Mouse (Mus musculus) gastrocnemius, postnatal 36 days (tissue): ENCODE measurements around the gene Ypel4. TPM values are rescaled to one million over a fixed set of nuclear protein-coding genes. Genes with fewer than 3 reads are reported as not detected.

Source experiments
- DNase-seq, 2 experiments: peaks; one replicate each; pipeline ENCODE4 v3.0.0; 2022
- intact Hi-C: fragments of 180-260 bp; cut with DNase I; formaldehyde crosslinking; loops from one replicate; pipeline ENCODE4 v1.15.1; 2025
- microRNA-seq, 2 experiments: library from miRNA; unstranded; fragments of <30 nt; microRNA quantifications; one replicate each; pipeline ENCODE4 v1.2.0; 2021
- total RNA-seq, 2 experiments: library from RNA; stranded (reverse); gene quantifications; 2 replicates each; pipeline ENCODE4 v1.2.3; 2021

The Ypel4 gene
- total RNA-seq, 2 experiments from 2014 or later, result 0.35 to 0.61 TPM

DNA sequence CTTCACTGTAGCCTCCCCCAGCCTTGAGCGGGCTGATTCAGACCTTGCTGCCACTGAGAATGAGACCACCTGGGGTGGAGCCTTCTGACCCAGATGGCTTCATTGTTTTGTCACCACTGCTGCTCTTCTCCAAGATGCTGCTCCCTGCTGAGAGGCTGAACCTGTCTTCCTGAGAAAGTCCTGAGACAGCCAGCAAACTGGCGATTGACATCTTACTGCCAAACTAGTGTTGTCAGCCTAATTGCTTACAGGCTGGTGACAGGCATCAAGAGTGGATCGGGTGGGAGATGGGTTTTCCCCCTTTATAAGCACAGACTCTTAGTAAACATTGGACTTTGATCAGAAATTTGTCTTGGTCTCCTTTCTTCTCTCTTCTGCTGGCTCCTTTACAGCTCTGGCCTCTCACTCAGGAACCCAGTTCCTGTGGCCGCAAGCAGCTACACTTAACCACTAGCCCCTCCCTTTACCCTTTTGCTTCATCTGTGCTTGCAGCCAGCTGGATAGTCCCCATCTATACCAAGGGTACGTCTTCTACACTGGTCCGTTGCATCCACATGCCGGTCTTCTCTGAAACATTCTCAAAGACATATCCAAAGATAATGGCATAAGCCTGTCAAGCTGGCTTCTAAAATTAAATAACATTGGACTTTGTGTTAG is 23.3 kb downstream of the Ypel4 start:
- intact Hi-C loops, result no loop called here
- no peak for DNase-seq

DNA sequence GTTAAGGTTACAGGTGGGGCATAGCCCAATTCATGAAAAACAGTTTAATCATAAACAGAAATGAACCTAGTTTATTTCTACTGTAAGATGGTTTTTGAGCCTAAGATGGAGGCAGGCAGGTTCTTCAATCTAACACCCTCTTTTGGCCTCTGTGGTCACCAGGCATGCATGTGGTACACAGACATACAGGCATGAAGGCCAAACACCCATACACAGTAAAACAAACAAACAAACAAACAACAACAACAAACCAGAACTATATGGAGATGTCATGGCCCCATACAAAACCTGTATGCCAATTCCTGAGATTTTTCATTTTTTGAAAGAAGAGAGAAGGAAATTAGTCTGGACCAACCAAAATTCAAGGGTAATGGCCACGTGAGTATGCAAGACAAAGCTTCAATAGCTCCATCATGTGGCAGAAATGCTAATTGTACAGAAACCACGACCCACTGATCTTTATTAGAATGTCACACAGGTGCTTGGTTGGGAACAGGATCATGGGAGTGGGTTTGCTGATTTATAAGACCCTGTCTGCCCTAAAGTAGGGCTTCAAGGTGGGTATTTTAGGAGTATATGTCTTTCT is 24.8 kb downstream of the Ypel4 start:
- intact Hi-C loops, result no loop called here
- no peak for DNase-seq

DNA sequence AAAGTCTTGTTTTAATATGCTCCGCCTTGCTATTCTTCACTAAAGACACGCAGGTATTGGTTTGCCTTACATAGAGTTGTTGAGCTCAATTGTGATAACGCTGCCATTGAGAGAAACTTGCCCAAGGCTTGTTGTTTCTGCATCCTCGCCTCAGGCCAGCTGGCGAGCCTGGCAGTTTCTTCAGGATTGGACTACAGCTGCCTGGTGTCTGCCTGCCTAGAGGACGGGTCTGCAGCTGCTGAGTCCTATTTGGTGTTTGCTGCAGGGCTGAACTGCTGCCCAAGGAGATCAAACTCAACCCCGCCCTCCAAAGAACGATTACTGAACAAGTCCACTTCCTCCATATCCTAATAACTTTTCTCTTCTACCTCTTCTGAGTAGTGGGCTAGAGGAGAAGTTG is 26.9 kb downstream of the Ypel4 start:
- intact Hi-C loops, result no loop called here
- DNase-seq, result no peak

DNA sequence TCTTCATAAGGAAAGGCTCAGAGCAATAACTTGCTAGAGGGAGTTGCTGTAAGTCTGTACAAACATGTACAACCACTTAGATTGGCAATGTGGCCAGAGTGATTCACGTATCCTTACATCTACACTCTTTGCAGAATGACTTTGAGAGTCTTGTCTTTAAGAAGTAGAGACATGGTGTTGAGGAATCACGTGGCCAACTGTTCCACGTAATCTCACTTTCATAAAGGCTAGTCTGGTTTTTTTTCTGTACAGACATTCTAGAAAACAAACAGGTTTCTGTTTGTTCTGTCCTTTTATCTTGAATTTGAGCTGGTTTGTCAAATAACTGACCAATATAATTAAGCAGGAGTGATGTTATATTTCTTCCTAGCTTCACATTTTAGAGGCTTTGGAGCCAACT is 27.5 kb downstream of the Ypel4 start:
- DNase-seq, result no peak
- intact Hi-C loops, result no loop called here

DNA sequence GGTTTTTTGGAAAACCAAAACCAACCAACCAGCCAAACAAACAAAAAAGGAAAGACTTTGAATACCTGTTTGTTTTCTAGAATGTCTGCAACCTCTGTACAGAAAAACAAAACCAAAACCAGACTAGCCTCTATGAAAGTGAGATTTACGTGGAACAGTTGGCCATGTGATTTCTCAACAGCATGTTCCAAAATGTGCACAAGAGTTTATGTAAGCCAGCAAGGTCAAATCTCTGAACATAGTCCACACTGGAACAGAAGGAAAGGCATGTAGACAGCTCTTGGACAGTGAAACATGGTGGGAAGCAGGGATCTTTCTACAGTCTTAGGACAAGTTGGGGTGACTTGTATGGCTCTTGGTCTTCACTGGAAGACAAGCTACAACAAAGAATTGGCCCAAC is 28.0 kb downstream of the Ypel4 start:
- DNase-seq, result no peak
- intact Hi-C loops, result no loop called here

DNA sequence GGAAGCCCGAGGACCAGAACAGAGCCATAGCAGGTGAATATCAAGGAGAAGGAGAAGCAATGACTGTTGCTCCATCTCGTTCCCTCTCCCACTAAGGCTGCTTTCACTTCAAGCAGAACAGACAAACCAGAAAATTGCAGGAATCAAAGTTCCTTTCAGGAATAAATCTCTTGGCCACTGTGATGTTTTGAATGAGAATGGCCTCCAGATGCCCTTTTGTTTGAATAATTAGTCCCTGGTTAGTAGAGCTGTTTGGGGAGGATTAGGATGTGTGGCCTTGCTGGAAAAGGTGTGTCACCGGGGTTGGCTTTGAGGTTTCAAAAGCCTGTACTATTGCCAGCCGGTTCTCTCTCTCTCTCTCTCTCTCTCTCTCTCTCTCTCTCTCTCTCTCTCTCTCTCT is 28.4 kb downstream of the Ypel4 start:
- intact Hi-C loops, result no loop called here
- DNase-seq, result no peak

DNA sequence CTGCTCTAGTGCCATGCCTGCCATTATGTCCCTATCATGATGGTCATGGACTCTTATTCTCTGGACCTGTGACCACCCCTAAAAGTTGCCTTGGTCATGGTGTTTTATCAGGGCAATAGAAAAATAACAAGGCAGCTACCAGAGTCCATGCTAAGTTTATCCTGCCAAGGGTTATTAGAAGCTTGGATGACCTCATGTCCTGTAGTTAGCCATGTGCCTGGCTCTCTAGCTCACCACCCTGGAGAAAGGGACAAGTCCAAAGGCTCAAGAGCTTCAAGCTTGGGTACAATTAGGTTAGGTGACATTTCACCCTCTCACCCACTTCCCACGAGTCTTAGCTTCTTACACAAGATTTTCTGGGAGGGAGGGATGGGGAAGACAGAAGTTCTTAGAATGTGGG is 29.0 kb downstream of the Ypel4 start:
- intact Hi-C loops, result no loop called here
- no peak for DNase-seq

DNA sequence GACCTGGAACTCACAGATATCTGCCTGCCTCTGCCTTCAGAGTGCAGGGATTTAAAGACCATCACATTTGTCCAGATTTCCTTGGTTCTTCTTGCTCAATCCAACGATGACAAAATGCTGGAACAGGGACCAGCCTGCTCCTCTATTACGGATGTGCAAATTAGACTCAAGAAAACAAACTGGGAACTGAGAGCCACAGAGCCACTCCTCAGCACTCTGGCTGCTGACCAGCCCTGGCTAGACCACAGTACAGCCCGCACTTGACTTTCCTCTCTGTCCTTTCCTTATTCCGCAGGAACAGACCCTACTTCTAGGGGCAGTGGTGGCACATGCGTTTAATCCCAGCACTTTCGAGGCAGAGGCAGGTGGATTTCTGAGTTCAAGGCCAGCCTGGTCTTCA is 36.6 kb downstream of the Ypel4 start:
- DNase-seq, result peak; percentile 25 to 41
- intact Hi-C loops, result no loop called here

DNA sequence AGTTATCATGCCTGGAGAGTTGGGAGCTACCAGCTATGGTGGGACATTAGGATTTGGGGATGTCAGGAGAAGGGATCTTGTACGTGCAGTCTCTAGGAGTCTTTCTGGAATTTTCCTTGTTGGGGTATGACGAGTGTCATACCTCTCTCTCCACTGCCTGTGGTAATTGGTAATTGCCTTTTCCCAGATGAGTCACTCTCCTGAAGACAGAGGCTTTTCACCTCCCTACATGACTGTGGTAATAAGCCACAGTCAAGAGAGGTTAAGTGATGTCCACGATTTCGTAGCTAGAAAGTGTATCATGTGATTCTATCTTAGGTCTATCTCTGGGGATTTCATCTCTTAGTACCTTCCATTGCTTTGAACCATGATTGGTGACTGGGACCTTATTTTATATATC is 38.6 kb downstream of the Ypel4 start:
- DNase-seq, result no peak

DNA sequence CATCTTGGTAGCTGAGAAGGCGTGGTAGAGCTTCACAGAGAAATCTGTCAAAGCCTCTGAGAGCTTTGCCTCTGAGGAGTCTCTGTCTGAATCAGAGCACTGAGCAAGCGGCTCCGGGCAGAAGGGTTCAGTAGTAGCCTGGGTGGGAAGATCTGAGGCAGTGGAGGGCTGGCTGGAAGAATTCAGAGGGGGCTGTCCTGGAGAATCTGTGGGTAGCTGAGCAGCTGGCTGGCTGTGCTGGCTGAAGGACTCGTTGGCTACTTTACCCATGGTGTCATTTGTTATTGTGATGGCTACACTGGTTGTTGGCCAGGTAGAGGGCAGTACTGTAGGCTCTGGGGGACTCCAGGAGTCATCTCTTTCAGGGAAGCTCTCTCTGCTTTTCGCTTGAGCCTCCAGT is 39.3 kb downstream of the Ypel4 start:
- intact Hi-C loops, result no loop called here

More for the DNA sequence above, 38.6 kb downstream of the Ypel4 start:
- intact Hi-C loops, result no loop called here

DNA sequence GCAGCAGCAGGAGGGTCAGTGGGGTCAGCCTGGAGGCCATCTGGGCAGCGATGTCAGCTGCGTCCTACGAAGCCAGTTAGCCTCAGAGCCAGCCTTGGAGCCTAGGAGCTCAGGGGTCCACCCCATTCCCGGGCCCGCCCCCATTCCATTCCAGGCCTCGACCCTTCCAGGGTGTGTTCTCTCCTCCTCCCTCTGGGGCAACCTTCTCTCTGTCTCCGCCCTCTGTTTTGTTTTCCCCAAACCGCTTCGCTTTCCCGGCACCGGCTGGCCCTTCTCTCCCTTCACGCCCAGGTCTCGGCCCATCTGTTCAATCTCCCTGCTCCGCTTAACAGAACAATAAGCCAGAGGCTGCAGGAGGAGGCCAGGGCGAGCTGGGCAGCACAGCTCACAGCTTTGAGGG is 40.9 kb downstream of the Ypel4 start:
- intact Hi-C loops, result no loop called here
- peak; percentile 67 to 84 for DNase-seq

More for the DNA sequence above, 39.3 kb downstream of the Ypel4 start:
- peak in 1 of 2 experiments; percentile 18 for DNase-seq

DNA sequence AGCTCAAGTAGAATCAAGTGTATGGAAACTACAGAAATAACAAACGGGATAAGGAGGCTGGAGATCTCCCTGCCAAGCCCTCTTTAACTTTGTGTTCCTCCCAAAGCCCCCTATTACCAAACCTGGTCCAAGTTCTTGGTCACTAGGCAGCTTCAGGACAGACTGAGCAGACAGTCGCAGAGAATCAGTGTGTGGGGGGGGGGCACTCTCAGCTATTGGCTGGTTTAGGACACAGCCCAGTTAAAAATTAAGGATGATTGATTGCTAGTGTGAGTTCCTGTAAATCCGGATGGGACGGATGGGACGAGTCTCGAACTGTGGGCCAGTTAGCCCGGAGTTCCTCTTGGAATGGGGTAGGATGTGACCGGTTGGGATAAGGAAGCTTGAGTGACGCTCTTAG is 41.4 kb downstream of the Ypel4 start, which contains the start of gene Serping1:
Serping1 (minus strand) TSS at position 204 of the 400 bp plus-strand sequence.
- intact Hi-C loops, result no loop called here
- DNase-seq, result peak in 1 of 2 experiments; percentile 17

DNA sequence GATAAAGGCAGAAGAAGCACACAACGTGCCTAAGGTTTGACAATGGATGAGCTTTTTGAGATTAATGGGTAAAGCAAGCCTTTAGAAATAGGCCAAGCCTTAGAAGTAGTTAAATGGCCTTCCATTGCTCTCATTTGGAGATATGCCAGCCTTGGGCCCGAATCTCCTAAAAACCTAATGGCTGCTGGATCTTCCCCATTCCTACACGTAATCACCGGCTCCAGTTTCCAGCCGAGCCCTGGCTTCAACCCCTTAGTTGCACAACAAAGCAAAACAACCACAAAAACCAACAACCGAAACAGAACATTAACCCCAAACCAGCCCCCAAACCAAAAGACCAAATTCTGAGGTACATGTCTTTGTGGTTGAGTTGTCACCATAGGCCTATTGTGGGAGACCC is 41.8 kb downstream of the Ypel4 start:
- peak; percentile 26 to 52 for DNase-seq
- intact Hi-C loops, result no loop called here

DNA sequence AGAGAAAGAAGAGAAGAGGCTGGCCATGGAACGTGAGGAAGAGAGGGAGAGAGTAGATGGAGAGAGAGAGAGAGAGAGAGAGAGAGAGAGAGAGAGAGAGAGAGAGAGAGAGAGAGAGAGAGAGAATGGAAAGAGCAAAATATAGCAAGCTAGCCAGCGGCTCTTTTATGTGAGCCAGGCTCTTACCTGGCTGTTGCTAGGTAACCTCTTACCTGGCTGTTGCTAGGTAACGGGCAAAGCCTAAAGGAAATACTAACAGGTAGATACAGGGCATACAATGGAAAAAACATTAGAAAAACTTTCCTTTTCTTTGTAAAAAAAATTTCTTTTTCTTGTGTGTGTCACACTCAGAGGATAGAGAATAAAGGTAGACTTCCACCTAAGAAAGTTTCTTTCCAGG is 43.8 kb downstream of the Ypel4 start:
- no peak for DNase-seq
- intact Hi-C loops, result no loop called here

DNA sequence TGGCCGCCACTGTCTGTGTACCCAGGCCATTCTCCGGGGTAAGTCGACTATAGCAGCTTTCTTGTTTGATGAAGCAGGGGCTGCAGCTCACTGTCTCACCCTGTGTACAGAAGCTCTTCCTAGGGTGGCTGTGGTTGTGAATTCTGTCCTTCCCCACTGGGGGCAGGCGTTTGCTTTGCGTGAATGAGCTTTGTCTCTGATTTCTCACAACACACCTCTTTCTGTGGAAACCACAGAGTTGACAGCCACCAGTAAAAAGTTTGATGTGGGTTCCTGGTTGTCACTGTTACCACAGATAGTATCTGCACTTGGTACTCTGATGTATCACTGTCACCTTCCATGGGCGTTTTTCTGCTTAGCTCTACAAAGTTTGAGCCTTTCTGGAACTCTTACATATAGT is 45.4 kb downstream of the Ypel4 start:
- intact Hi-C loops, result no loop called here
- DNase-seq, result no peak

DNA sequence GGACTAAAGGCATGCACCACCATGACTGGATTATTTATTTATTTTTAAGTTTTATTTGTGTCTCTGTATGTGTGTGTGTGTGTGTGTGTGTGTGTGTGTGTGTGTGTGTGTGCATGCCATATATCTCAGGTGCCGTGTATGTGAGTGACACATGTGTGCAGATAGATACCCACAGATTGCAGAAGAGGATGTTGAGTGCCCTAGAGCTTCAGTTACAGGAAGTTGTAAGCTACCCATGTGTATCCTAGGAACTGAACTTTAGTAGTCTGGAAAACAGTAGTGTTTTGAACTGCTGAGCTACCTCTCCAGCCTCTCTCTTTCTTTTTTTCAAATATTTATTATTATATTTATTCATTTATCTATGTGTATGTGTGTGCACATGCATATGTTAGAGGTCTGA is 49.5 kb downstream of the Ypel4 start:
- intact Hi-C loops, result no loop called here
- no peak for DNase-seq

DNA sequence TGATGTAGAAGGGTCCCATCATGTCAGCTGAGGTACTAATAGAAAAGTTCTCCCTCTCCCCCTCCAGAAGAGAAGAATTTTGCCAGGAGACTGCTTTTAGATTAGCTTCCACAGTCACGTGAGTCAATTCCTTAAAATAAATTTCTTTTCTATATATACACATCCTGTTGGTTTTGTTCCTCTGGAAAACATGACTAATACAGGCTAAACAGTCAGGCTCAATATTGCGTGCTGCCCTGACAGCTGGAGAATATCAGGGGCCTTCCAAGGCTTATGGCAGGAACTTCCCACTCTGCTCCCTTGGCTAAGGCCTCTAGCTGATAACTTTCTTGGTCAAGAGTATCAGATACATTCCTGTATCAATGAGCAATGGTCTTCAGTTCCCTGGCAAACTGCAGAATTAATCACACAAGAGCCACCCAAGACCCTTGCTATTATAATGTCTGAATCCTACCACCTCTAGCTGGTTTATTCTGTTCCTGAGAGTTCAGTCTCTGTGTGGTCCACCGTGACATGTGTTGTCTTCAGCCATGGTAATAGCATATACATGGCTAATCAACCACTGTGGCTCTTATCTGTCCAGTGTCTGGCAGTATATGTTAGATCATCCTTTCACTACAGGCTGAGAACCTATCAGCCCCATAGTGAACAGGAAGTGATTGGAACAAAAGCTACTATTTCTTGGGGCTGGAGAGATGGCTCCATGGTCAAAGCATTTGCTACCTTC is 50.1 kb downstream of the Ypel4 start:
- intact Hi-C loops, result no loop called here
- no peak for DNase-seq

Small RNA genes lying within 50 kb of the gene (microRNA-seq; reads per million reads assigned to microRNA genes)
- gene Mir130a, result 4,017 to 4,727 reads per million in 2 experiments

Other genes with a start within 250 kb of the Ypel4 start
- 10 to 100 TPM; 28.8 to 29.9 TPM for gene Ctnnd1, start 83.3 kb upstream of the Ypel4 start, total RNA-seq
- not detected for gene Btbd18, start 75.0 kb upstream of the Ypel4 start, total RNA-seq
- gene Selenoh, start 63.3 kb upstream of the Ypel4 start, total RNA-seq, result 10 to 100 TPM in 1 of 2 experiments, 1 to 10 TPM in 1; 6.8 to 13.0 TPM
- not detected for gene Gm28635, start 56.0 kb upstream of the Ypel4 start, total RNA-seq
- 1 to 10 TPM; 5.2 to 6.7 TPM for gene Med19, start 55.7 kb upstream of the Ypel4 start, total RNA-seq
- gene Tmx2, start 54.9 kb upstream of the Ypel4 start, total RNA-seq, result 10 to 100 TPM; 45.8 to 50.2 TPM
- gene Zdhhc5, start 18.9 kb upstream of the Ypel4 start, total RNA-seq, result 10 to 100 TPM; 57.5 to 62.2 TPM
- 1 to 10 TPM; 2.8 to 3.6 TPM for gene Clp1, start 6.7 kb upstream of the Ypel4 start, total RNA-seq
- gene Gm19426, start 9.6 kb downstream of the Ypel4 start, total RNA-seq, result under 1 TPM in 1 of 2 experiments, not detected in 1; 0.51 TPM
- 10 to 100 TPM; 44.8 to 46.5 TPM for gene Serping1, start 41.4 kb downstream of the Ypel4 start, total RNA-seq
- 1 to 10 TPM; 2.6 to 3.5 TPM for gene Ube2l6, start 64.8 kb downstream of the Ypel4 start, total RNA-seq
- 10 to 100 TPM; 58.7 to 84.0 TPM for gene Smtnl1, start 88.6 kb downstream of the Ypel4 start, total RNA-seq
- 10 to 100 TPM; 39.6 to 55.9 TPM for gene Timm10, start 92.9 kb downstream of the Ypel4 start, total RNA-seq
- gene Slc43a1, start 104.8 kb downstream of the Ypel4 start, total RNA-seq, result 10 to 100 TPM in 1 of 2 experiments, 1 to 10 TPM in 1; 7.6 to 19.2 TPM
- gene Rtn4rl2, start 152.7 kb downstream of the Ypel4 start, total RNA-seq, result under 1 TPM; 0.20 to 0.26 TPM
- 10 to 100 TPM; 17.9 to 30.2 TPM for gene Slc43a3, start 202.5 kb downstream of the Ypel4 start, total RNA-seq
- not detected for gene Prg2, start 246.4 kb downstream of the Ypel4 start, total RNA-seq